Mouse (Mus musculus): ENCODE measurements around the gene Rnls.

The Rnls gene

DNA sequence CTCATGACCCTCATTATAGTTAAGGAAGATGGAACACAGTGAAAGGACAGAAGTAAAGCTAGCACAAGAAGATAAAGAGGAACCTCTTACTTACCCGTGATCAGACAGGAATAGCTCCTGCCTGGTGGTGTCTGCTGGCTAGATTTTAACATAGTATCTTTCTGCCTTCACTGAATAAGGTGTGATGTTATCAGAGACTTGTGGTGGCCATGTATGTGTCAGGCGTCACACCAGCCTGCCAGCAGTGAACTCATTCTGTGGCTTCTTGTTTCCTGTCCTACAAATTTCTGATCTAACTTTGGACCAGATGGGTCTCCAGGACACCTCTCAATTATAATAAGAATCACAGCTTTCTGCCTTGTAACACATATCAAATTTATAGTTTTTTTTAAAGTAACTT is 129.7 kb downstream of the Rnls start:
- DNase-seq (ENCODE audit: low spot score in 2 of 2): no peak

GRCm38 (mm10) chr19:33259164-33259563 is 132.9 kb downstream of the Rnls start:
- DNase-seq (ENCODE audit: low spot score in 2 of 2): no peak

GRCm38 (mm10) chr19:33253893-33254292 is 138.2 kb downstream of the Rnls start:
- DNase-seq (ENCODE audit: low spot score in 2 of 2): no peak

GRCm38 (mm10) chr19:33252226-33252625 is 139.9 kb downstream of the Rnls start:
- DNase-seq (ENCODE audit: low spot score in 2 of 2): no peak

- no peak for DNase-seq (ENCODE audit: low spot score in 2 of 2)
Measured at GRCm38 (mm10) chr19:33244196-33244595, 147.9 kb downstream of the Rnls start.

DNA sequence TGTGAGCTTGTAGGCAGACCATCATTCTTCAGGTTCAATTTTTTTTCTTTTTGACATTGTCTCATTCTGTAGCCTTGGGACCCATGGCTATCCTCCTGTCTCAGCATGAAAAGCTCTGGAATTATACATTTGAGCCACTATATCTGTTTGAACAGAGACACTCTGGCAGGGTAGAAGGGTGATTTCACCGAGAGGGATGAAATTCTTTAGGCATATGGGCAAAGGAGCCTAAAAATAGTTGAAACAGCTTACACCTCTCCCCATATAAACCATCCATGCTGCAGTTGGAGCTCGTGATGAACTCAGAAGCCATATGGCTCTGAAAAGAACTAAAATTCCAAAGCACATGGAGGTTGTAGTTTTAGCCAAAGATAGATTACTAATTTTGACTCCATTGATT is 151.7 kb downstream of the Rnls start:
- DNase-seq (ENCODE audit: low spot score in 2 of 2): no peak

DNA sequence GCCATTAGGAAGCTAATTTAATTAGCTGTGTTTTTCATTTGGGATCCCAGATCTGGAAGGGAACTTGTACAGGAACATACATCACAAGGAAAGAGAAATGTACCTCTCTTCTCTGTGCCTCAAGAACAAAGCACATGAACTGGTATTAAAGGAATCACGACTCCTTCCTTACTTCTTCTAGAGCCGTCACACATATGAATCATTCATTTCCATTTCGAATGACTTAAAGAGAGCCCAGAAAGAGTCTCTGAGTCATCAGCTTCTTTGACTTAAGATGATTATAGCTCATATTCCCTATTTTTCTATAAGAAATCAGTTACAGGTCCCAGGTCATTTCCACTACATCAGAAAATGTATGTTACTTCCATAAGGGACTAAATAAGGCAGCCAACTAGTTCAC is 159.2 kb downstream of the Rnls start:
- no peak for DNase-seq (ENCODE audit: low spot score in 2 of 2)

- no peak for DNase-seq (ENCODE audit: low spot score in 2 of 2)
Measured at GRCm38 (mm10) chr19:33231303-33231702, 160.8 kb downstream of the Rnls start.

GRCm38 (mm10) chr19:33227004-33227403 is 165.1 kb downstream of the Rnls start:
- DNase-seq (ENCODE audit: low spot score in 2 of 2): peak; percentile 24 to 70

DNA sequence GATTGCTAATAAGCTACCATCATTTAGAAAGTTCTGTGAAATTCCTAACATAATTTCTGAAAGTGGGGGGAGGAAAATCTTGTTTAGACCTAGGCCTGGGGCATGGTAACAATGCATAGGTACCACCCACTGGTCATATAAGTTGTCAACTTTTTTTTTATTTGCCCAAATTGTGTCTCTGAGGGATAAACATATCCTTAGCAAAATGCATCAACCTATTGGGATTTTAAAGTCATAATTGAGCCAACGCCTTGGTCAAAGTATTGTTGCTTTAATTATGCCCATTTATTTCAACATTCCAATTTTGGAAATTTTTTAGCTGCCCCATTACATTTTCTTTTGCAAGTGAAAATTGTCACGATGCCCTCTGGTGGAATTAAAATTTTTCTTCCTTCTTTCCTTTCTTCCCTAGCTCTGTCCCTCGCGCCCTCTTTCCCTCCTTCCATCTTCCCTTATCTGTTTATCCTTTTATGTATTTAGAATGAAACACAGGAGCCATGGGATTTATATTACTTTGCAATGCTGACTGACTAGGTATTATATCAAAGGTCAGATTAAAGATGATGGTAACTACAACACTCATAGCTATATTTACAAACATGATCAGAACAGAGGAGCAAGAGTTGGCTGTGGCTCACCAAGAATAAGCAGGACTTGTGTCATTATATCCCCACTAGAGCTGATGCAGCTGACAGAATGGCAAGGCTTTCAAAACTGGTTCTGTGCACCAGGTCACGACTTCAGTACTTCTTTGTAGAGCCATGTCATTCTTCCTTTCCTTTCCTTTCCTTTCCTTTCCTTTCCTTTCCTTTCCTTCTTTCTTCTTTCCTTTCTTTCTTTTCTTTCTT is 166.0 kb downstream of the Rnls start:
- DNase-seq (ENCODE audit: low spot score in 2 of 2): no peak

DNA sequence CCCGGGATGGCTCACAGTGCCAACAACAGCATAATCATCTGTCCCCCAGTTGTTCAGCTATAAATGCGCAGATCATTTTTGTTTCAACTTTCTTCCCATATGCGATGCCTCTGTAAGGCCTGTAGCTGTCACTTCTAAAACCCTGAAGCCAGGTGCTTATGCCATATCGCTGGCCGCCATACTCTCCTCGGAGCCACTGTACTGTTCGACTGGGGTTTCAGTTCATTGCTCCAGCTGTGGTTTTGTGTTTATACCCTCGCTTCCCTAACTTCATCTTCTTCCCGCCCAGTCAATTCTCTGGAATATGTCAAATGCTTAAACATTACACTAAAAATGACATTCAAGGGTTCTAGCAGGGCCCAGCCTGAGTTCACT is 167.1 kb downstream of the Rnls start:
- no peak for DNase-seq (ENCODE audit: low spot score in 2 of 2)

DNA sequence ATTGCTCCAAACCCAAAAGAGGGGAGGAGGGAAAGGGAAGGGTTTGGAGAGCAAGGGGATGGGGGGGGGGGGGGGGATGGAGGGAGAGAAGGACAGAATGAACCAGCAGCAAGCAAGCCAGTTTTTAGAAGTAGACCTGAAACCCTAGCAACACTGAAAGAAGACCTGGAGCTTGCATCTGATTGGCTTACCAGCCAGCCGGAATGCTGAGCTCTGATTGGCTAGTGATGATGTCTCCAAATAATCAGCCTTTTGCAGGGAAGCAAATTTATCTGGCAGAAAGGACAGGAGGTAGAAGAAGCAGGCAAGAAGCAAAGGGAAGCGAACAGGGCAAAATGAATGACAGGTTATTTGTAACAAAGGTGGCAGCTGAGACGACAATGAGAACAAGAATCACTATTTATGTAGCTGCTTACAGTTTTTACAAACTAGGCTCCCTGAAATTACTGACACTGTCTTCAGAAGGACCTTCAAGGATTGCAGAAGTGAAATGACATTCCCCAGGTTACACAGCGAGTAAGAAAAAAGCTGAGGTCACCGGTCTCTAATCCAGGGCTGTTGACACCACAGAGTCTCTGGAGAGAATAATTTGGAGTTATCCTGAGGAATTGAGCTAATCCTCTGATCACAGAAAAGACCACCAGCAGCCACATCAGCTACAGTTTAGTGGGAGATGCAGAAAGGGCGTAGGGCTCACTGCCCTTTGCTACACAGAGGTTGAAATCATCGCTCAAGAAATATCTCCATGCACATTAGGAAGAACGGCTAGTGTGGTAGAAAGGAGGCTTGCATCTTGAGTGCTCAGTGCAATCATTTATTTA is 167.7 kb downstream of the Rnls start:
- DNase-seq (ENCODE audit: low spot score in 2 of 2): no peak

- DNase-seq (ENCODE audit: low spot score in 2 of 2): no peak
Measured at GRCm38 (mm10) chr19:33223766-33224165, 168.3 kb downstream of the Rnls start.

GRCm38 (mm10) chr19:33223276-33223675 is 168.8 kb downstream of the Rnls start:
- DNase-seq (ENCODE audit: low spot score in 2 of 2): no peak

- peak; percentile 32 to 42 for DNase-seq (ENCODE audit: low spot score in 2 of 2)
Measured at GRCm38 (mm10) chr19:33222595-33223223, 169.4 kb downstream of the Rnls start.

DNA sequence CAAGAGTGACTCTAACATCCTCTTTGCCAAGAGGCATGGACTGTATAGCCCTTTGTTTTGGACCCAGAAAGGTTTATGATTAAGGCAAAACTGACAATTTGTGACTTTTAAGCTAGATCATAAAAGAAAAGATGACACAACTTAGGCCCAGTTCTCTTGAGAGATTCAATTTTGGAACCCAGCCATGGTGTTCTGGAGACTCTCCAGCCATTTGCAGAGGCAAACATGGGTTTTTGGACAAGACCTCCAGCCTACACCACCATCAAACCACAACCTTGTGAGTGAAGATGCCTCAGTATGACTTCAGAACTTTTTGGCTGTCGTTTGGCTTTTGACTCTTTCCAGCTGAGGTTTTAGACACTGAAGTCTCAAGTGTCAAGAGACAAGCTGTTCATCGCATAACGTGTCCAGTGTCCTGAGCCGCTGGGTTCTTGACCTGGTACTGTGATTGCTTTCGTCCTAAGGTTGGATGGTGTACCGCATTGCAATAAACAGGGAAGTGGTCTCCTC is 174.2 kb downstream of the Rnls start:
- no peak for DNase-seq (ENCODE audit: low spot score in 2 of 2)

DNA sequence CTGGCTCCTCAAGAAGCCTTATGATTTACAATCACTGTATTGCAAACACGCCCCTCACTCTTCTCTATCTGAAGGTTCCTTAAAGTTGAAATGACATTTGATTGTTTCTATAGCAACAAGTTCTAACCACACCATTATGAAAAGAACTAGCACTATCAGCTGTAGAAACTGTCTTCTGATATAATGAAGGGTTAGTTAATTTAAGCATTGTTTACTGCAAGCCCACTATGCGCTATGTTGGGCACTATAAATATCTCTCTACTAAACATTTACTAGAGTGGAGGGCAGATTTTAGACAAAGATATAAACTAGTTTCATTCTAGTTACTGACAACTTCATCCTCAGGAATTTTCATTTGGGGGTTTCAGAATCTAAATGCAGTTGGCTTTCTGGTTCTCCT is 182.4 kb downstream of the Rnls start:
- no peak for DNase-seq (ENCODE audit: low spot score in 2 of 2)

DNA sequence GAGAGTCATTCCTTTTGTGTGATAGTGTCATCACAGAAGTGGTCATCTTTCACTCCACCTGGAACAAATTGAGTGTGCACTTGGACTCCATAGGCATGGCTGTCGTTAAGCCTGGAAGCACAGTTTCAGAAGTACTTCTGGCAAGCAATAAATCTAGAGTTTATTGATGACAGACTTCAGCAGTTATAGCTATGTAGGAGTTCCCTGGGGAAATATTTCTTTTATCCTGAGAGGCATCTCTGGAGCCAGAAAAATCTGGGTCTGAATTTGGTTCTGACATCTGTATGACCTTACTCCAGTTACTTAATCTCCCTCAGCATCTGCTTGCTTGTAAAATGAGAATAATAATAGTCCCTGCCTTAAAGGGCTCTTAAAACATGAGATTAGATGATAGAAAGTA is 184.1 kb downstream of the Rnls start:
- DNase-seq (ENCODE audit: low spot score in 2 of 2): no peak

DNA sequence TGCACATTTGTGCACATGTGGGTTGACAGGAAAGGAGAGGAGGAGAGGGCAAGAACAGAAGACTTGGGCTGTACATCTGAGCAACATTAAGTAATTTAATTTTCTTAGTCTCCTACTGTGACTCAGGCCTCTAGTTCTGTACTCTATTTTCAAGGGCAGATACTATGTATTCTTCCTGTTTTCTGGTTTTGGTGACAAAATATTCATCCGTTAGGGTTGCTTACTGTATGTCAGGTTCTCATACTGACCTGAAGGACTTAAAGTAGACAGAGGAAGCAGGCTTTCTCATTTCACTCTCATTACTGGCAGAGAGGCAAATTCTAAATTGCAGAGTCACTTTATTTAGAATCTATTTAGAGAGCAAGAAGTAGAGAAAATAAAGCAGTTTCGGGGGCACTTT is 186.7 kb downstream of the Rnls start:
- DNase-seq (ENCODE audit: low spot score in 2 of 2): no peak

GRCm38 (mm10) chr19:33202422-33202821 is 189.7 kb downstream of the Rnls start:
- DNase-seq (ENCODE audit: low spot score in 2 of 2): no peak

DNA sequence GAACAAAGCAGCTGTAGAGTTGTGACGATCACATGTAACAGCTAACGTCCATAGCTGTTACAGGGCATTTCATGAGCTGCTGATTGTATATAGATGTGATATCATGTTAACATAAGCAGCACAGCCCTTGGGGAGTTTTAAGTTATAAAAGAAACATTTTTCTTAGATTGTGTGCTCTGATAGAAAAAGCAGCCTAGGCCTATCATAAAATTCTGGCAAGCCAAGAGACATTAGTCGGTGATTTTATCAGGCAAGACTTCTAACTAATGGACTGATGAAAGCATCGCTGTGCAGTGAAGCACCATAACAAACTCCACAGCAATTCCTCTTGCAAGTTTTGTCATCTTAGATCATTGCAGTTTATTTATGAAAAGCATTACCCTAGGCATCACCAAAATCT is 190.9 kb downstream of the Rnls start:
- DNase-seq (ENCODE audit: low spot score in 2 of 2): no peak

DNA sequence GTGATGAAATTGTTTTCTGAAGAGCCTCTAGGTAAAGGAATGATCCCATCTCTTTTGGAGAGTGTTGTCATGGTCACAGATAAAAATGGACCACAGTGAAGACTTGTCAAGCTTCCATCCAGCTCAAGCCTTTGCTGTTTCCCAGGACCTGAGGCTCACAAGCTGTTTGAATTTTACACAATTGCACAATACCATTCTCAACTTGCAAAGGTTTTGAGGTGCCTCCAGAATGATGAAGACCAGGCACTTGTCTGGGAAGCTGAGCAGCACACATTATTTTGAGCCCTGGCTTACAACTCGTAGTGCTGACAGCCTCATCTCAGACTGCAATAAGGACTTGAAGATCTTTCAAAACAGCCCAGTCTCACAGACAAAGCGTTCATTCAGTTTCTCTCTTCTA is 200.0 kb downstream of the Rnls start:
- no peak for DNase-seq (ENCODE audit: low spot score in 2 of 2)

Data from spleen, postnatal 10 days (tissue).